Mouse (Mus musculus) retina, postnatal 1 day (tissue): Measurements from ENCODE around the gene Triml2.
A peak's percentile ranks its signal among the peaks of the same experiment; 100 is the strongest.

ENCODE experiments used
- DNase-seq: peaks from one replicate; pipeline ENCODE4 v3.0.0-alpha.2; 2012

Gene Triml2

GRCm38 (mm10) chr8:43180054-43180690 lies at the start of gene Triml2:
Gene Triml2, plus strand, starts transcription at chr8:43180541.
- DNase-seq, result no peak

- DNase-seq, result no peak
Measured at GRCm38 (mm10) chr8:43141386-43141785, 39.0 kb upstream of the Triml2 start, which contains the start of gene Triml1. Gene Triml1, minus strand, starts transcription at chr8:43141486.

GRCm38 (mm10) chr8:43149307-43149706 lies 31.0 kb upstream of the Triml2 start:
- no peak for DNase-seq

- DNase-seq, result no peak
Measured at GRCm38 (mm10) chr8:43163255-43163654, 17.1 kb upstream of the Triml2 start.

GRCm38 (mm10) chr8:43164453-43164852 lies 15.9 kb upstream of the Triml2 start:
- no peak for DNase-seq

GRCm38 (mm10) chr8:43168083-43168482 lies 12.3 kb upstream of the Triml2 start:
- no peak for DNase-seq

GRCm38 (mm10) chr8:43169249-43169755 lies 11.0 kb upstream of the Triml2 start:
- DNase-seq, result no peak

- DNase-seq, result no peak
Measured at GRCm38 (mm10) chr8:43176766-43177486, 3.4 kb upstream of the Triml2 start.

GRCm38 (mm10) chr8:43178263-43178662 lies 2.1 kb upstream of the Triml2 start:
- DNase-seq, result peak; percentile 5

GRCm38 (mm10) chr8:43179189-43179588 lies 1.2 kb upstream of the Triml2 start:
- DNase-seq, result peak; percentile 23

- no peak for DNase-seq
Measured at GRCm38 (mm10) chr8:43182281-43182680, 1.9 kb downstream of the Triml2 start.

GRCm38 (mm10) chr8:43215554-43215953 lies 35.2 kb downstream of the Triml2 start:
- no peak for DNase-seq

- DNase-seq, result no peak
Measured at GRCm38 (mm10) chr8:43243326-43243725, 63.0 kb downstream of the Triml2 start.
